In the genomic region with DNA sequence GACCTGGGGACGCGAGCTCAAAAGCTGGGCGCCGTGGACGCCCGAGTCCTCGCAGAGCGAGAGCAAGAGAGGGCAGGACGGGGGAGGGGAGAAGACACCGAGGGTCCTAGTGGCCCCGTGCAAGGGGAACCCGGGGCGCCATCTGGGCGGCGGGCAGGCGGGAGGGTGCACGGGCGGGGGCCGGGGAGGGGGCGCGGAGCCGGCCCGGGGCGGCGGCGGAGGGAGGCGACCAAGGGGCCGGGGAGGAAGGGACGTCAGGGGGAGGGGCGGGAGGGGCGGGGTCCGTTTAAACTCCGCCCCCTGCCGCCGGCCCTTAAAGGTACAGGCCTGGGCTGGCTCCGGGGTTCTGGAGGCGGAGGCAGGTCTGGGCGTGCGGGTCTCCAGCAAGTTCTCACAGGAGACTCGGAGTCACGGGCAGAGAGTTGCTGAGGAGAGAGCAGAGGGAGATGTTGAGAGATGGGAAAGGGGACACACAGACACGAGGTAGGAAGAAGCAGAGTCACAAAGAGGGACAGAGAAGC, we compare ENCODE assay signal across 8 mouse cellular contexts. TPM values are rescaled to one million over a fixed set of nuclear protein-coding genes. Genes with fewer than 3 reads are reported as not detected.
DNase-seq lines count a peak whose midpoint lies in the region; ATAC-seq and TF ChIP-seq lines count a peak whose summit lies in the region.

Gene Mark4, minus strand, starts transcription at position 231 of the 521 bp plus-strand sequence.

- no peaks in the 10 kb centered on the region for H3K9me3 ChIP-seq in embryonic facial prominence, embryonic 13.5 days
- H3K9me3 ChIP-seq in limb, embryonic 15.5 days = no peaks in the 10 kb centered on the region
- no peaks in the 10 kb centered on the region for H3K9me3 ChIP-seq in midbrain, postnatal 0 days (ENCODE audit: low read length)

- no peaks in the 10 kb centered on the region for H3K27me3 ChIP-seq in embryonic facial prominence, embryonic 13.5 days
- no peaks in the 10 kb centered on the region for H3K27me3 ChIP-seq in heart, adult 2 months (ENCODE audit: control insufficient read depth, insufficient read depth, low read length)
- H3K27me3 ChIP-seq in limb, embryonic 15.5 days = no peaks in the 10 kb centered on the region
- no peaks in the 10 kb centered on the region for H3K27me3 ChIP-seq in midbrain, postnatal 0 days (ENCODE audit: insufficient read depth, low read length)

- DNase-seq in 3T3-L1 (ENCODE audit: low read depth, low spot score) = peak; percentile 83
- DNase-seq in adrenal gland, postnatal 4 days (ENCODE audit: low spot score in 2 of 2) = peak; percentile 59
- peak; percentile 85 to 86 for DNase-seq in heart, adult 2 months
- peak; percentile 75 for DNase-seq in kidney, adult 8-10 months
- peak; percentile 84 for DNase-seq in midbrain, postnatal 0 days (ENCODE audit: low spot score)
- peak; percentile 32 to 62 for DNase-seq in spleen, postnatal 14 days (ENCODE audit: low spot score in 2 of 2)

- peaks cover 31% of the 10 kb centered on the region for H3K4me1 ChIP-seq in embryonic facial prominence, embryonic 13.5 days
- H3K4me1 ChIP-seq in heart, adult 2 months (ENCODE audit: control insufficient read depth, insufficient read depth, low read length) = peaks cover 2% of the 10 kb centered on the region; the same call in 1 of the 2 replicates
- H3K4me1 ChIP-seq in limb, embryonic 15.5 days = peaks cover 25% of the 10 kb centered on the region
- peaks cover 13% of the 10 kb centered on the region for H3K4me1 ChIP-seq in midbrain, postnatal 0 days (ENCODE audit: insufficient read depth, low read length)

- H3K27ac ChIP-seq in embryonic facial prominence, embryonic 13.5 days = peak within 1 kb of the TSS; percentile 84
- H3K27ac ChIP-seq in heart, adult 2 months = peak within 1 kb of the TSS; percentile 84
- peak within 1 kb of the TSS; percentile 80 for H3K27ac ChIP-seq in limb, embryonic 15.5 days
- peak within 1 kb of the TSS; percentile 81 for H3K27ac ChIP-seq in midbrain, postnatal 0 days (ENCODE audit: low read depth, low read length)

- ATAC-seq in embryonic facial prominence, embryonic 13.5 days (ENCODE audit: insufficient number of reproducible peaks, insufficient read depth, low FRiP score, low TSS enrichment, low read depth) = peak; percentile 83
- peak; percentile 87 for ATAC-seq in limb, embryonic 15.5 days (ENCODE audit: insufficient number of reproducible peaks, low FRiP score, low TSS enrichment, low read depth)
- peak; percentile 74 for ATAC-seq in midbrain, postnatal 0 days (ENCODE audit: low FRiP score)

- intact Hi-C loops in heart, adult 2 months (cut with DNase I) = loop anchor here (2.0 to 5.0 kb wide), 3 partner anchors 50 to 169 kb away; partner anchors contain the start of genes Bloc1s3, Ppp1r37, Relb and Trappc6a

- H3K9ac ChIP-seq in embryonic facial prominence, embryonic 13.5 days = peak within 1 kb of the TSS; percentile 93
- peak within 1 kb of the TSS; percentile 90 for H3K9ac ChIP-seq in heart, adult 2 months (ENCODE audit: low read depth, low read length)
- H3K9ac ChIP-seq in limb, embryonic 15.5 days = peak within 1 kb of the TSS; percentile 82
- peak within 1 kb of the TSS; percentile 94 for H3K9ac ChIP-seq in midbrain, postnatal 0 days (replicated peaks; ENCODE audit: low read length, poor library complexity, severe bottlenecking)

- H3K4me3 ChIP-seq in embryonic facial prominence, embryonic 13.5 days = peak within 1 kb of the TSS; percentile 87
- peak within 1 kb of the TSS; percentile 67 for H3K4me3 ChIP-seq in heart, adult 2 months
- peak within 1 kb of the TSS; percentile 83 for H3K4me3 ChIP-seq in limb, embryonic 15.5 days
- H3K4me3 ChIP-seq in midbrain, postnatal 0 days (ENCODE audit: low read depth, low read length) = peak within 1 kb of the TSS; percentile 92

- H3K4me2 ChIP-seq in embryonic facial prominence, embryonic 13.5 days = peak within 1 kb of the TSS; percentile 97
- peak within 1 kb of the TSS; percentile 94 for H3K4me2 ChIP-seq in limb, embryonic 15.5 days
- H3K4me2 ChIP-seq in midbrain, postnatal 0 days (ENCODE audit: low read depth, low read length, poor library complexity, severe bottlenecking) = peak within 1 kb of the TSS; percentile 95

- H3K79me2 ChIP-seq in heart, adult 2 months (replicated peaks; ENCODE audit: control insufficient read depth, insufficient read depth, low read length) = peaks cover 5% of the 10 kb centered on the region

- WGBS in embryonic facial prominence, embryonic 13.5 days = under 1% methylated on average over 26 of the region's 42 CpGs
- WGBS in heart, adult 2 months = 1% methylated on average over 39 of the region's 42 CpGs
- under 1% methylated on average over 32 of the region's 42 CpGs for WGBS in limb, embryonic 15.5 days
- WGBS in midbrain, postnatal 0 days = 2% methylated on average over 21 of the region's 42 CpGs

- no peak for TF ChIP-seq EP300 in heart, adult 2 months (IDR thresholded peaks at IDR 0.05; ENCODE audit: insufficient read depth, low read depth, low read length)

- peaks cover 22% of the 10 kb centered on the region for H3K36me3 ChIP-seq in embryonic facial prominence, embryonic 13.5 days
- H3K36me3 ChIP-seq in heart, adult 2 months (ENCODE audit: control insufficient read depth, insufficient read depth, low read length) = no peaks in the 10 kb centered on the region; the same call in 1 of the 2 replicates
- H3K36me3 ChIP-seq in limb, embryonic 15.5 days = peaks cover 18% of the 10 kb centered on the region
- H3K36me3 ChIP-seq in midbrain, postnatal 0 days (ENCODE audit: insufficient read depth, low read length) = no peaks in the 10 kb centered on the region

- TF ChIP-seq POLR2A in heart, adult 2 months (IDR thresholded peaks at IDR 0.05; ENCODE audit: insufficient read depth, low read depth, low read length) = peak; percentile 86

- TF ChIP-seq CTCF in heart, adult 2 months (IDR thresholded peaks at IDR 0.05) = peak; percentile 34
- no peak for TF ChIP-seq CTCF in midbrain, postnatal 0 days (IDR thresholded peaks at IDR 0.05)

RNA-seq across cellular contexts. Expression of gene Mark4, which starts in this region (rescaled TPM):
- 10 to 100 TPM; 47.7 to 51.6 TPM for total RNA-seq in adrenal gland, postnatal 4 days (2021)
- polyA plus RNA-seq in embryonic facial prominence, embryonic 13.5 days (2015; fragmentation: Nextera tagmentation; extraction: Ambion mirVana) = 10.2 and 12.4 TPM in 2 replicates
- total RNA-seq in heart, adult 2 months (2021) = 10 to 100 TPM; 22.4 to 27.2 TPM
- polyA plus RNA-seq in heart, adult 2 months (2012; rRNA removed) = 11.1 and 11.8 TPM in 2 replicates
- polyA plus RNA-seq in limb, embryonic 15.5 days (2015; fragmentation: Nextera tagmentation; extraction: Ambion mirVana) = 8.2 and 9.3 TPM in 2 replicates
- 58.1 and 68.9 TPM in 2 replicates for total RNA-seq in midbrain, postnatal 0 days (2014; rRNA removed)
- polyA plus RNA-seq in midbrain, postnatal 0 days (2015; fragmentation: Nextera tagmentation; extraction: Ambion mirVana) = 16.2 and 17.0 TPM in 2 replicates

Comparison
In these comparisons a context has a peak if more than half of its experiments do, and no peak if none do; other contexts are left out.
1. Peak in every context shown above with its lines: DNase-seq, ATAC-seq, H3K4me3 ChIP-seq and H3K27ac ChIP-seq.